Mouse (Mus musculus): ENCODE data around the gene Stt3a. TPM values are rescaled to one million over a fixed set of nuclear protein-coding genes. Genes with fewer than 3 reads are reported as not detected.
A peak's percentile ranks its signal among the peaks of the same experiment; 100 is the strongest.

The Stt3a gene
- total RNA-seq (2022): 10 to 100 TPM; 68.7 to 78.0 (median 73.2) TPM

- peak; percentile 99 to 100 for DNase-seq (ENCODE audit: low spot score in 2 of 2)
Measured at GRCm38 (mm10) chr9:36767203-36768143, at the start of gene Stt3a. Gene Stt3a, minus strand, starts transcription at chr9:36767679.

- DNase-seq (ENCODE audit: low spot score in 2 of 2): no peak
Measured at GRCm38 (mm10) chr9:36814486-36814885, 47.0 kb upstream of the Stt3a start.

- DNase-seq (ENCODE audit: low spot score in 2 of 2): peak in 1 of 2 experiments; percentile 18
Measured at GRCm38 (mm10) chr9:36808126-36808785, 40.8 kb upstream of the Stt3a start.

GRCm38 (mm10) chr9:36805256-36805975, 37.9 kb upstream of the Stt3a start:
- DNase-seq (ENCODE audit: low spot score in 2 of 2): no peak

- no peak for DNase-seq (ENCODE audit: low spot score in 2 of 2)
Measured at GRCm38 (mm10) chr9:36803926-36804325, 36.4 kb upstream of the Stt3a start.

- DNase-seq (ENCODE audit: low spot score in 2 of 2): no peak
Measured at GRCm38 (mm10) chr9:36803386-36803785, 35.9 kb upstream of the Stt3a start.

GRCm38 (mm10) chr9:36802951-36803350, 35.5 kb upstream of the Stt3a start:
- no peak for DNase-seq (ENCODE audit: low spot score in 2 of 2)

- no peak for DNase-seq (ENCODE audit: low spot score in 2 of 2)
Measured at GRCm38 (mm10) chr9:36801961-36802360, 34.5 kb upstream of the Stt3a start.

- peak; percentile 83 to 90 for DNase-seq (ENCODE audit: low spot score in 2 of 2)
Measured at GRCm38 (mm10) chr9:36796781-36797555, 29.5 kb upstream of the Stt3a start, which contains the start of gene Ei24. Gene Ei24, minus strand, starts transcription at chr9:36797393.

GRCm38 (mm10) chr9:36796224-36796623, 28.7 kb upstream of the Stt3a start:
- no peak for DNase-seq (ENCODE audit: low spot score in 2 of 2)

GRCm38 (mm10) chr9:36795556-36795955, 28.1 kb upstream of the Stt3a start:
- DNase-seq (ENCODE audit: low spot score in 2 of 2): no peak

GRCm38 (mm10) chr9:36794487-36794886, 27.0 kb upstream of the Stt3a start:
- DNase-seq (ENCODE audit: low spot score in 2 of 2): no peak

GRCm38 (mm10) chr9:36792191-36792590, 24.7 kb upstream of the Stt3a start:
- DNase-seq (ENCODE audit: low spot score in 2 of 2): no peak

- DNase-seq (ENCODE audit: low spot score in 2 of 2): no peak
Measured at GRCm38 (mm10) chr9:36783921-36784320, 16.4 kb upstream of the Stt3a start.

- no peak for DNase-seq (ENCODE audit: low spot score in 2 of 2)
Measured at GRCm38 (mm10) chr9:36769048-36769413, 1.6 kb upstream of the Stt3a start.

- DNase-seq (ENCODE audit: low spot score in 2 of 2): peak in 1 of 2 experiments; percentile 55
Measured at GRCm38 (mm10) chr9:36768156-36769047, 923 bp upstream of the Stt3a start.

GRCm38 (mm10) chr9:36764378-36764777, 3.1 kb downstream of the Stt3a start:
- no peak for DNase-seq (ENCODE audit: low spot score in 2 of 2)

- DNase-seq (ENCODE audit: low spot score in 2 of 2): no peak
Measured at GRCm38 (mm10) chr9:36727034-36727755, 40.3 kb downstream of the Stt3a start, which contains the start of gene Chek1. Gene Chek1, minus strand, starts transcription at chr9:36727065.

All from layer of hippocampus, adult 8-10 months (tissue).